ENCODE assay signal across 9 mouse cellular contexts in the genomic region with DNA sequence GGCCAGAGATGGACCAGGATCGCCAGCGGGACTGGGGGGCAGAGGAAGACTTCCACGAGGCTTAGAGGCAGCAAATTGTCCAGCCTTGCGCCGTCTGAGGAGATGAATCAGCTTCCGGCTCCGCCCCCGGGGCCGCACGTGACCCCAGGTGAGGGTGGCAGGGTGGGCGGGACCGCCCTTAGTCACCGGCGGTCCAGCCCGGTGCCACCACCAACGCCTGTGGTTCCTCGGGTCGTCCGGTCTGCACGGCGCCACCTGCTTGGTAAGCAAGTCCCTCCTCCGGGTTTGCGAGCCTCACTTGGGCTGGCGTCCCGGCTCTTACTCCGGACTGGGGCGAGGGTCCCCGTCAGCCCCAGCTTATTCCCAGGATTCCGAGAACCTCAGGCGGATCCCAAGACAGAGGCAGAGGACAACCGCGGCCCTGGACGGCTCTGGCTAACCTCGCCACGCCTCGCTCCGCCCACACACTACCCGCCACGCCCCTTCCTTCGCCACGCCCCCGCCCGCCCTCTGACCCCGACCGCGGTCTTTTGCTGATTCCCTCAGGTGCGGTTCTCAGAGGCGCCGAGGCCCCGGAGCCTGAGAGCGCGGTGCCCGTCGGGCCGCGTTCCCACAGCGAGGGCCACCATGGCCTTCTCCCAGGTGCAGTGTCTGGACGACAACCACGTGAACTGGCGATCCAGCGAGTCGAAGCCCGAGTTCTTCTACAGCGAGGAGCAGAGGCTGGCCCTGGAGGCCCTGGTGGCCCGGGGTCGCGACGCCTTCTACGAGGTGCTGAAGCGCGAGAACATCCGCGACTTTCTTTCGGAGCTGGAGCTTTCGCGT. TPM values are rescaled to one million over a fixed set of nuclear protein-coding genes. Genes with fewer than 3 reads are reported as not detected.
DNase-seq lines count a peak whose midpoint lies in the region; ATAC-seq and TF ChIP-seq lines count a peak whose summit lies in the region.
"Had no signal": no experiment of that assay in that cellular context is flagged by ENCODE, and none has a peak within 500 bp of the region (broad histone marks: within the 10 kb centered on the region; RNA-seq: fewer than 3 reads in every experiment).

A gene (plus strand): TSS at position 185 of the 825 bp plus-strand sequence.

- TF ChIP-seq CTCF in brain, embryonic 14.5 days (IDR thresholded peaks at IDR 0.05; ENCODE audit: borderline replicate concordance, extremely low read depth, insufficient read depth, insufficient read length) = no peak
- TF ChIP-seq CTCF in thymus, adult 2 months (IDR thresholded peaks at IDR 0.05; ENCODE audit: borderline replicate concordance, control insufficient read depth, extremely low read depth, insufficient read depth, low read length, poor library complexity) = no peak

- peak; percentile 89 for DNase-seq in A20 (ENCODE audit: low read depth, low spot score)
- DNase-seq in brain, embryonic 14.5 days (ENCODE audit: low read depth) = peak; percentile 15
- peak; percentile 40 for DNase-seq in gastrocnemius, adult 18-20 months (ENCODE audit: low spot score)
- peak; percentile 80 for DNase-seq in liver, embryonic 11.5 days (ENCODE audit: low spot score)
- DNase-seq in naive thymus-derived CD4-positive, alpha-beta T cell, adult 2 months (ENCODE audit: low read depth) = peak; percentile 74
- DNase-seq in thymus, adult 2 months = peak; percentile 63
- no peak for DNase-seq in left cerebral cortex, postnatal 4 days

- H3K4me3 ChIP-seq in hindbrain, embryonic 16.5 days (ENCODE audit: low read length) = peak within 1 kb of the TSS; percentile 34
- peak within 1 kb of the TSS; percentile 61 for H3K4me3 ChIP-seq in liver, embryonic 11.5 days (ENCODE audit: low read depth, low read length)
- peak within 1 kb of the TSS; percentile 78 for H3K4me3 ChIP-seq in thymus, adult 2 months (ENCODE audit: control insufficient read depth, insufficient read depth, low read length)

- H3K4me1 ChIP-seq in hindbrain, embryonic 16.5 days (ENCODE audit: control insufficient read depth, insufficient read depth, low read depth, low read length) = peaks cover 4% of the 10 kb centered on the region; the same call in 1 of the 2 replicates
- H3K4me1 ChIP-seq in liver, embryonic 11.5 days (replicated peaks; ENCODE audit: control insufficient read depth, insufficient read depth, low read length) = peaks cover 36% of the 10 kb centered on the region
- H3K4me1 ChIP-seq in thymus, adult 2 months (replicated peaks; ENCODE audit: control insufficient read depth, insufficient read depth, low read length) = peaks cover 23% of the 10 kb centered on the region

- no peak within 1 kb of the TSS for H3K9ac ChIP-seq in hindbrain, embryonic 16.5 days (ENCODE audit: low read depth, low read length)
- peak within 1 kb of the TSS; percentile 69 for H3K9ac ChIP-seq in liver, embryonic 11.5 days (ENCODE audit: low read depth, low read length)

- peaks cover 32% of the 10 kb centered on the region for H3K27me3 ChIP-seq in hindbrain, embryonic 16.5 days (replicated peaks; ENCODE audit: control insufficient read depth, insufficient read depth, low read length)
- H3K27me3 ChIP-seq in liver, embryonic 11.5 days (replicated peaks; ENCODE audit: control insufficient read depth, insufficient read depth, low read length) = peaks cover 29% of the 10 kb centered on the region
- no peaks in the 10 kb centered on the region for H3K27me3 ChIP-seq in thymus, adult 2 months (ENCODE audit: control insufficient read depth, insufficient read depth, low read length)

- no peak within 1 kb of the TSS for H3K27ac ChIP-seq in hindbrain, embryonic 16.5 days (ENCODE audit: low read depth, low read length)
- peak within 1 kb of the TSS; percentile 54 for H3K27ac ChIP-seq in liver, embryonic 11.5 days (ENCODE audit: low read depth, low read length)
- H3K27ac ChIP-seq in thymus, adult 2 months (ENCODE audit: control insufficient read depth, insufficient read depth, low read length) = no peak within 1 kb of the TSS

- no peaks in the 10 kb centered on the region for H3K9me3 ChIP-seq in hindbrain, embryonic 16.5 days (ENCODE audit: control insufficient read depth, low read length)
- H3K9me3 ChIP-seq in liver, embryonic 11.5 days (ENCODE audit: control insufficient read depth, low read length) = no peaks in the 10 kb centered on the region

- intact Hi-C loops in left cerebral cortex, postnatal 4 days (cut with DNase I) = no loop called here

- no peak for ATAC-seq in hindbrain, embryonic 16.5 days
- ATAC-seq in liver, embryonic 11.5 days (replicated peaks; ENCODE audit: low FRiP score) = peak; percentile 80

- no peak for TF ChIP-seq POLR2A in brain, embryonic 14.5 days (IDR thresholded peaks at IDR 0.05; ENCODE audit: borderline replicate concordance, extremely low read depth, insufficient read depth, insufficient read length, poor library complexity, severe bottlenecking)
- no peak for TF ChIP-seq POLR2A in thymus, adult 2 months (IDR thresholded peaks at IDR 0.05; ENCODE audit: control insufficient read depth, extremely low read depth, insufficient read depth, low read length, poor library complexity)

- H3K36me3 ChIP-seq in hindbrain, embryonic 16.5 days (ENCODE audit: control insufficient read depth, insufficient read depth, low read length) = no peaks in the 10 kb centered on the region
- H3K36me3 ChIP-seq in liver, embryonic 11.5 days (ENCODE audit: control insufficient read depth, insufficient read depth, low read length) = no peaks in the 10 kb centered on the region
- no peaks in the 10 kb centered on the region for H3K36me3 ChIP-seq in thymus, adult 2 months (ENCODE audit: control insufficient read depth, insufficient read depth, low read length)

- 2% methylated on average over 76 of the region's 76 CpGs for WGBS in hindbrain, embryonic 16.5 days
- 2% methylated on average over 76 of the region's 76 CpGs for WGBS in liver, embryonic 11.5 days
- 8% methylated on average over 76 of the region's 76 CpGs for WGBS in thymus, adult 2 months

- peak within 1 kb of the TSS; percentile 44 for H3K4me2 ChIP-seq in hindbrain, embryonic 16.5 days (ENCODE audit: low read length)
- H3K4me2 ChIP-seq in liver, embryonic 11.5 days = peak within 1 kb of the TSS; percentile 88

RNA-seq across cellular contexts. Expression of the gene that starts here (rescaled TPM):
- polyA plus RNA-seq in brain, embryonic 14.5 days (2012; rRNA removed) = 0.42 and 0.55 TPM in 2 replicates
- 1 to 10 TPM in 1 of 2 experiments, under 1 TPM in 1; 0.57 to 1.1 TPM for total RNA-seq in gastrocnemius, adult 18-20 months (2021)
- polyA plus RNA-seq in hindbrain, embryonic 16.5 days (2015; fragmentation: Nextera tagmentation; extraction: Ambion mirVana) = 0.12 and 0.18 TPM in 2 replicates
- 5.0 and 5.5 TPM in 2 replicates for polyA plus RNA-seq in liver, embryonic 11.5 days (2014; fragmentation: Nextera tagmentation; extraction: Ambion mirVana)
- polyA plus RNA-seq in thymus, adult 2 months (2012; rRNA removed) = 8.9 and 9.5 TPM in 2 replicates
- under 1 TPM in 1 of 2 experiments, not detected in 1; 0.12 TPM for total RNA-seq in left cerebral cortex, postnatal 4 days (2021)
- polyA plus RNA-seq: C2C12 had no signal

Comparison
In these comparisons a context has a peak if more than half of its experiments do, and no peak if none do; other contexts are left out.
1. Peak in DNase-seq in brain, embryonic 14.5 days; RNA of the gene not detected or under 1 TPM.